Mouse (Mus musculus): ENCODE data around the gene Kif20b. TPM values are rescaled to one million over a fixed set of nuclear protein-coding genes. Genes with fewer than 3 reads are reported as not detected.
A peak's percentile ranks its signal among the peaks of the same experiment; 100 is the strongest.

The Kif20b gene
- polyA plus RNA-seq, 1 experiment from 2014 or later: 38.0 TPM

- Histone ChIP-seq H3K27me3 (ENCODE audit: control insufficient read depth, insufficient read depth, low read length) (no peaks in the 10 kb centered on the region), H3K36me3 (ENCODE audit: control insufficient read depth, insufficient read depth, low read length) (no peaks in the 10 kb centered on the region), H3K9me3 (ENCODE audit: control insufficient read depth, low read length) (no peaks in the 10 kb centered on the region), H3K27ac (replicated peaks in 1 of 2; ENCODE audit: control insufficient read depth in 1 of 2, insufficient read depth in 1 of 2, low read depth in 2 of 2, low read length in 2 of 2) (no peak overlapping the region), H3K4me1 (ENCODE audit: control insufficient read depth in 2 of 2, insufficient read depth in 2 of 2, low read length in 2 of 2) (no peaks in the 10 kb centered on the region), H3K4me3 (ENCODE audit: control insufficient read depth in 1 of 2, insufficient read depth in 1 of 2, low read depth in 1 of 2, low read length in 2 of 2) (no peak overlapping the region), H3K4me2 (ENCODE audit: low read length) (no peak overlapping the region), H3K9ac (ENCODE audit: low read length) (no peak overlapping the region)
- ATAC-seq (ENCODE audit: insufficient number of reproducible peaks, insufficient read depth, low FRiP score, low read depth): no peak
- 71% methylated on average over 4 of the region's 4 CpGs for WGBS
Measured at GRCm38 (mm10) chr19:34990443-34990842, 68.3 kb downstream of the Kif20b start.

DNA sequence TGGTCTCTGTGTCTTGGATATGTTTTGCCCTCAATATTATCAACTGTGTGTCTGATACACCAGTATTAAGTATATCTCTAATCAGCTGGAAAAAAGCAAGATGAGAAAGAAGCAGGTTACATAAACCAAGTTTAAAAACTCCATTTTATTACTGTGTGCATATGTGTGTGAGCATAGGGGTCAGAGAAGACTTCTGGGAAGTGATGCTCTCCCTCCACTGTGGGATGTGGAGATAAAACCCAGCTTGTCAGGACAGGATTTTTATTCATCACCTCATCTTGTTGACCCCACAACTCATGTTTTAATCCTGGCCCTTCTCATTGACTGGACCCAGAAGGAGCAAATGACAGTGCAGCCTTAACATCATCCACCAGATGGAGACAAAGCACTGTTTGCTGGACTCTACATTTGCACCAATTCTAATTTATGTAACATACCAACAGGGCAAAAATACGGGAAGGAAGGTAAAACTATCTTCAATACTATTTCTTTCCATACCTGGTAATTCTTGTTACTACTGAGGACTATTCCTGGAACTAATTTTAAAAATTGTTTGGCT is 70.9 kb downstream of the Kif20b start:
- WGBS: 26% methylated on average over 1 of the region's 1 CpGs
- ATAC-seq (ENCODE audit: insufficient number of reproducible peaks, insufficient read depth, low FRiP score, low read depth): no peak

GRCm38 (mm10) chr19:35015058-35015457 is 92.9 kb downstream of the Kif20b start:
- Histone ChIP-seq H3K27ac (replicated peaks in 1 of 2; ENCODE audit: control insufficient read depth in 1 of 2, insufficient read depth in 1 of 2, low read depth in 2 of 2, low read length in 2 of 2) (no peak overlapping the region), H3K36me3 (ENCODE audit: control insufficient read depth, insufficient read depth, low read length) (no peaks in the 10 kb centered on the region), H3K9ac (ENCODE audit: low read length) (no peak overlapping the region), H3K4me1 (ENCODE audit: control insufficient read depth in 2 of 2, insufficient read depth in 2 of 2, low read length in 2 of 2) (no peaks in the 10 kb centered on the region), H3K4me3 (ENCODE audit: control insufficient read depth in 1 of 2, insufficient read depth in 1 of 2, low read depth in 1 of 2, low read length in 2 of 2) (no peak overlapping the region), H3K4me2 (ENCODE audit: low read length) (no peak overlapping the region), H3K27me3 (ENCODE audit: control insufficient read depth, insufficient read depth, low read length) (no peaks in the 10 kb centered on the region), H3K9me3 (ENCODE audit: control insufficient read depth, low read length) (no peaks in the 10 kb centered on the region)
- WGBS: 82% methylated on average over 3 of the region's 3 CpGs
- ATAC-seq (ENCODE audit: insufficient number of reproducible peaks, insufficient read depth, low FRiP score, low read depth): no peak

More for the DNA sequence above, 70.9 kb downstream of the Kif20b start:
- no peak overlapping the region for H3K9ac ChIP-seq (ENCODE audit: low read length)
- no peaks in the 10 kb centered on the region for H3K4me1 ChIP-seq (ENCODE audit: control insufficient read depth in 2 of 2, insufficient read depth in 2 of 2, low read length in 2 of 2)
- no peak overlapping the region for H3K4me2 ChIP-seq (ENCODE audit: low read length)
- H3K4me3 ChIP-seq (ENCODE audit: control insufficient read depth in 1 of 2, insufficient read depth in 1 of 2, low read depth in 1 of 2, low read length in 2 of 2): no peak overlapping the region
- no peaks in the 10 kb centered on the region for H3K36me3 ChIP-seq (ENCODE audit: control insufficient read depth, insufficient read depth, low read length)
- no peaks in the 10 kb centered on the region for H3K27me3 ChIP-seq (ENCODE audit: control insufficient read depth, insufficient read depth, low read length)
- H3K27ac ChIP-seq (replicated peaks in 1 of 2; ENCODE audit: control insufficient read depth in 1 of 2, insufficient read depth in 1 of 2, low read depth in 2 of 2, low read length in 2 of 2): no peak overlapping the region
- H3K9me3 ChIP-seq (ENCODE audit: control insufficient read depth, low read length): no peaks in the 10 kb centered on the region

GRCm38 (mm10) chr19:35017474-35018208 is 95.5 kb downstream of the Kif20b start:
- Histone ChIP-seq H3K4me3 (ENCODE audit: control insufficient read depth in 1 of 2, insufficient read depth in 1 of 2, low read depth in 1 of 2, low read length in 2 of 2) (no peak overlapping the region), H3K9ac (ENCODE audit: low read length) (no peak overlapping the region), H3K36me3 (ENCODE audit: control insufficient read depth, insufficient read depth, low read length) (no peaks in the 10 kb centered on the region), H3K9me3 (ENCODE audit: control insufficient read depth, low read length) (no peaks in the 10 kb centered on the region), H3K27ac (replicated peaks in 1 of 2; ENCODE audit: control insufficient read depth in 1 of 2, insufficient read depth in 1 of 2, low read depth in 2 of 2, low read length in 2 of 2) (no peak overlapping the region), H3K4me1 (ENCODE audit: control insufficient read depth in 2 of 2, insufficient read depth in 2 of 2, low read length in 2 of 2) (no peaks in the 10 kb centered on the region), H3K4me2 (ENCODE audit: low read length) (no peak overlapping the region), H3K27me3 (ENCODE audit: control insufficient read depth, insufficient read depth, low read length) (no peaks in the 10 kb centered on the region)
- ATAC-seq (ENCODE audit: insufficient number of reproducible peaks, insufficient read depth, low FRiP score, low read depth): no peak
- 64% methylated on average over 4 of the region's 4 CpGs for WGBS

DNA sequence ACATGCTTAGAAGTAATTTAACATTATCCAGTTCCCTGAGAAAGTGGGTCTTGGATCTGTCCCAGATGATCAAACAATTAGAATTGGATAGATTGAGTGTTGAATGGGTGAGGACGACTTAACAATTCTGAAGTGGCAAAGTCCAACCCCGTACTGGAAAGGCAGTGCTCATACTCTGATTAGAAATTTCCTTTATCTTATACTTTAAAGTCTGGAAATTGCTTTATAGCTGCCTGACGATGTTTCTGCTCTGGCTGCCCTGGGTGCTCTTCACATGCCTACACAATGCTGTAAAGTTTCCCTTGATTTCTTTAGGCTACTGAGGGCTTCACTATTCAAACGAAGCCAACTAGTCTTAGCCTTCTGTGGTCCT is 96.0 kb downstream of the Kif20b start:
- Histone ChIP-seq H3K4me2 (ENCODE audit: low read length) (no peak overlapping the region), H3K4me1 (ENCODE audit: control insufficient read depth in 2 of 2, insufficient read depth in 2 of 2, low read length in 2 of 2) (no peaks in the 10 kb centered on the region), H3K27ac (replicated peaks in 1 of 2; ENCODE audit: control insufficient read depth in 1 of 2, insufficient read depth in 1 of 2, low read depth in 2 of 2, low read length in 2 of 2) (no peak overlapping the region), H3K9me3 (ENCODE audit: control insufficient read depth, low read length) (no peaks in the 10 kb centered on the region), H3K4me3 (ENCODE audit: control insufficient read depth in 1 of 2, insufficient read depth in 1 of 2, low read depth in 1 of 2, low read length in 2 of 2) (no peak overlapping the region), H3K27me3 (ENCODE audit: control insufficient read depth, insufficient read depth, low read length) (no peaks in the 10 kb centered on the region), H3K9ac (ENCODE audit: low read length) (no peak overlapping the region), H3K36me3 (ENCODE audit: control insufficient read depth, insufficient read depth, low read length) (no peaks in the 10 kb centered on the region)
- 57% methylated on average over 4 of the region's 4 CpGs for WGBS
- no peak for ATAC-seq (ENCODE audit: insufficient number of reproducible peaks, insufficient read depth, low FRiP score, low read depth)

MicroRNAs within 50 kb of the gene (microRNA counts, 519-probe panel; counts per million panel counts)
- 322 counts per million, percentile 70 among the panel's probes with 10 or more counts for microRNA mmu-miR-1950

Small RNAs within 50 kb of the gene (microRNA-seq; reads per million reads assigned to microRNA genes)
- gene Mir1950: not detected

Other genes starting within 250 kb of the Kif20b start
- 19.7 and 20.2 TPM in 2 replicates for gene Slc16a12, start 175.1 kb upstream of the Kif20b start, polyA plus RNA-seq (2014; fragmentation: Nextera tagmentation; extraction: Ambion mirVana)
- gene Pank1, start 42.9 kb upstream of the Kif20b start, polyA plus RNA-seq (2014; fragmentation: Nextera tagmentation; extraction: Ambion mirVana): 17.5 and 19.4 TPM in 2 replicates

All from heart, embryonic 14.5 days (tissue).